Mouse (Mus musculus) right cerebral cortex, postnatal 4 days (tissue): ENCODE data around the gene Efcc1.

Experiments
- DNase-seq: peaks from one replicate; pipeline ENCODE4 v3.0.0-alpha.2; 2022

Efcc1 gene

GRCm38 (mm10) chr6:87779174-87780165, 48.8 kb downstream of the Efcc1 start:
- no peak for DNase-seq

GRCm38 (mm10) chr6:87780546-87781301, 50.1 kb downstream of the Efcc1 start:
- DNase-seq, result no peak

- DNase-seq, result no peak
These were observed 53.4 kb downstream of the Efcc1 start for GRCm38 (mm10) chr6:87784033-87784432.

GRCm38 (mm10) chr6:87786621-87787020, 56.0 kb downstream of the Efcc1 start:
- no peak for DNase-seq

GRCm38 (mm10) chr6:87787108-87787890, 56.6 kb downstream of the Efcc1 start:
- DNase-seq, result no peak

GRCm38 (mm10) chr6:87788266-87788895, 57.7 kb downstream of the Efcc1 start:
- DNase-seq, result no peak

- DNase-seq, result no peak
These were observed 58.4 kb downstream of the Efcc1 start for GRCm38 (mm10) chr6:87788896-87789587.

- no peak for DNase-seq
These were observed 59.1 kb downstream of the Efcc1 start for GRCm38 (mm10) chr6:87789791-87790190.

GRCm38 (mm10) chr6:87790779-87791480, 60.3 kb downstream of the Efcc1 start:
- no peak for DNase-seq

- no peak for DNase-seq
These were observed 61.2 kb downstream of the Efcc1 start for GRCm38 (mm10) chr6:87791826-87792225.

- DNase-seq, result no peak
These were observed 63.3 kb downstream of the Efcc1 start for GRCm38 (mm10) chr6:87793821-87794510.

GRCm38 (mm10) chr6:87795385-87796150, 64.9 kb downstream of the Efcc1 start:
- no peak for DNase-seq

- DNase-seq, result no peak
These were observed 65.7 kb downstream of the Efcc1 start for GRCm38 (mm10) chr6:87796251-87796880.

GRCm38 (mm10) chr6:87797321-87797720, 66.7 kb downstream of the Efcc1 start:
- no peak for DNase-seq

- DNase-seq, result no peak
These were observed 68.9 kb downstream of the Efcc1 start for GRCm38 (mm10) chr6:87799576-87799975.

GRCm38 (mm10) chr6:87802462-87802861, 71.8 kb downstream of the Efcc1 start:
- DNase-seq, result no peak

GRCm38 (mm10) chr6:87804036-87804435, 73.4 kb downstream of the Efcc1 start:
- no peak for DNase-seq

- DNase-seq, result no peak
These were observed 74.2 kb downstream of the Efcc1 start for GRCm38 (mm10) chr6:87804886-87805285.

GRCm38 (mm10) chr6:87805448-87805847, 74.8 kb downstream of the Efcc1 start:
- no peak for DNase-seq
